Mouse (Mus musculus) large intestine, adult 2 months (tissue): ENCODE results near the gene Tuba1c. TPM values are rescaled to one million over a fixed set of nuclear protein-coding genes. Genes with fewer than 3 reads are reported as not detected.
A peak's percentile ranks its signal among the peaks of the same experiment; 100 is the strongest.

Experiments used
- DNase-seq: peaks from one replicate; pipeline ENCODE4 v3.0.0-alpha.2; 2012; ENCODE audit warnings: low read depth, low spot score
- WGBS: fragments of 180-500 bp; shearing (Covaris S2); methylation state at CpG from one replicate; pipeline ENCODE4 v1.1.7; 2018; 5-methylcytosine and 5-hydroxymethylcytosine counted together
- polyA plus RNA-seq: library from polyadenylated mRNA; depleted of rRNA; stranded (reverse); fragments of >200 nt; gene quantifications from 2 replicates; pipeline ENCODE4 v1.2.3, GENCODE M21; 2012; rRNA removed

The Tuba1c gene
- 408 and 423 TPM in 2 replicates for polyA plus RNA-seq

- WGBS: under 1% methylated on average over 52 of the region's 52 CpGs
- DNase-seq: peak; percentile 88
Observed at GRCm38 (mm10) chr15:99029619-99030584, at the start of gene Tuba1c. TSS of gene Tuba1c (plus strand) at chr15:99029891.

- no peak for DNase-seq
- 64% methylated on average over 7 of the region's 7 CpGs for WGBS
Observed at GRCm38 (mm10) chr15:98980012-98980614, 49.6 kb upstream of the Tuba1c start.

- WGBS: 77% methylated on average over 6 of the region's 6 CpGs
- no peak for DNase-seq
Observed at GRCm38 (mm10) chr15:98982100-98982499, 47.6 kb upstream of the Tuba1c start.

GRCm38 (mm10) chr15:98983431-98984081 is 46.1 kb upstream of the Tuba1c start:
- DNase-seq: no peak
- WGBS: 71% methylated on average over 16 of the region's 16 CpGs

- 65% methylated on average over 6 of the region's 6 CpGs for WGBS
- DNase-seq: no peak
Observed at GRCm38 (mm10) chr15:98984681-98985080, 45.0 kb upstream of the Tuba1c start.

- under 1% methylated on average over 29 of the region's 29 CpGs for WGBS
Observed at GRCm38 (mm10) chr15:98985240-98985981, 44.3 kb upstream of the Tuba1c start.

GRCm38 (mm10) chr15:98985982-98986715 is 43.5 kb upstream of the Tuba1c start:
- 45% methylated on average over 12 of the region's 12 CpGs for WGBS
- DNase-seq: no peak

More at GRCm38 (mm10) chr15:98985240-98985981, 44.3 kb upstream of the Tuba1c start:
- DNase-seq: peak; percentile 78

- no peak for DNase-seq
- WGBS: 58% methylated on average over 7 of the region's 7 CpGs
Observed at GRCm38 (mm10) chr15:98987077-98987630, 42.5 kb upstream of the Tuba1c start.

- no peak for DNase-seq
- 58% methylated on average over 8 of the region's 8 CpGs for WGBS
Observed at GRCm38 (mm10) chr15:98987661-98988181, 42.0 kb upstream of the Tuba1c start.

- no peak for DNase-seq
- WGBS: 82% methylated on average over 3 of the region's 3 CpGs
Observed at GRCm38 (mm10) chr15:98988787-98989186, 40.9 kb upstream of the Tuba1c start.

- WGBS: 44% methylated on average over 12 of the region's 12 CpGs
- DNase-seq: no peak
Observed at GRCm38 (mm10) chr15:98989701-98990430, 39.8 kb upstream of the Tuba1c start.

- DNase-seq: no peak
- 49% methylated on average over 15 of the region's 15 CpGs for WGBS
Observed at GRCm38 (mm10) chr15:98990669-98991539, 38.8 kb upstream of the Tuba1c start.

GRCm38 (mm10) chr15:98991540-98992050 is 38.1 kb upstream of the Tuba1c start:
- 55% methylated on average over 9 of the region's 9 CpGs for WGBS
- no peak for DNase-seq

- 32% methylated on average over 17 of the region's 17 CpGs for WGBS
- peak; percentile 19 for DNase-seq
Observed at GRCm38 (mm10) chr15:98992086-98992912, 37.4 kb upstream of the Tuba1c start.

- whole genome bisulfite sequencing: 1% methylated on average over 35 of the region's 35 CpGs
- DNase-seq: peak; percentile 86
Observed at GRCm38 (mm10) chr15:98993093-98993793, 36.4 kb upstream of the Tuba1c start.
